Mouse (Mus musculus) brain, embryonic 14.5 days (tissue): Measurements from ENCODE around the gene Tff1. TPM values are rescaled to one million over a fixed set of nuclear protein-coding genes. Genes with fewer than 3 reads are reported as not detected.

Experiments
- DNase-seq: peaks from one replicate; pipeline ENCODE4 v3.0.0-alpha.2; 2011; ENCODE audit warnings: low read depth
- CTCF ChIP-seq: fragments of 200-500 bp; IDR thresholded peaks from 2 replicates; pipeline ENCODE4 v1.5.1; 2012; ENCODE audit warnings: inconsistent platforms, mild to moderate bottlenecking, moderate library complexity, borderline replicate concordance; ENCODE audit not compliant: insufficient read depth, insufficient read length; ENCODE audit errors: extremely low read depth
- POLR2A ChIP-seq: fragments of 200-500 bp; IDR thresholded peaks from 2 replicates; pipeline ENCODE4 v1.6.1; 2012; ENCODE audit warnings: mild to moderate bottlenecking, inconsistent platforms, borderline replicate concordance; ENCODE audit not compliant: poor library complexity, insufficient read depth, insufficient read length, severe bottlenecking; ENCODE audit errors: extremely low read depth
- polyA plus RNA-seq: library from polyadenylated mRNA; depleted of rRNA; stranded (reverse); fragments of >200 nt; gene quantifications from 2 replicates; pipeline ENCODE4 v1.2.3, GENCODE M21; 2012; rRNA removed

Tff1 gene
- polyA plus RNA-seq, result not detected in 2 replicates

- TF ChIP-seq CTCF (no peak), POLR2A (no peak)
- no peak for DNase-seq
Observed at GRCm38 (mm10) chr17:31165127-31165526, at the start of gene Tff1. TSS of gene Tff1 (minus strand) at chr17:31165277.

DNA sequence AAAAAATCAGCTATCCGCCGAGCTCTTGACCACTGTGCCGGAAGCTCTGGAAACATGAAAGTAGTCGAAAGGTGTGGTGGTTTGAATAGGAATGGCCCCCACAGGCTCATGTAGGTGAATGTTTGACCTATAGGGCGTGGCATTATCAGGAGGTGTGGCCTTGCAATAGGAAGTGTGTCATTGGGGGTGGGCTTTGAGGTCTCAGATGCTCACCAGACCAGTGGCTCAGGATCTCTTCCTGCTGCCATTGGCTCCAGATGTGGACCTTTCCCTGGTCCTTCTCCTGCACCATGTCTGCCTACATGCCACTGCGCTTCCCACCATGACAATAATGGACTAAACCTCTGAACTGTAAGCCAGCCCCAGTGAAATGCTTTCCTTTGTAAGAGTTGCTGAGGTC, 46.8 kb upstream of the Tff1 start:
- TF ChIP-seq CTCF (no peak), POLR2A (no peak)
- DNase-seq, result no peak

GRCm38 (mm10) chr17:31210299-31210698, 45.2 kb upstream of the Tff1 start:
- no peak for DNase-seq
- no peak for TF ChIP-seq POLR2A

GRCm38 (mm10) chr17:31209376-31209930, 44.4 kb upstream of the Tff1 start:
- no peak for TF ChIP-seq CTCF
- TF ChIP-seq POLR2A, result no peak
- DNase-seq, result no peak

- no peak for DNase-seq
- TF ChIP-seq CTCF (no peak), POLR2A (no peak)
Observed at GRCm38 (mm10) chr17:31208654-31209053, 43.6 kb upstream of the Tff1 start.

- no peak for DNase-seq
- TF ChIP-seq CTCF, result no peak
- no peak for TF ChIP-seq POLR2A
Observed at GRCm38 (mm10) chr17:31207771-31208334, 42.8 kb upstream of the Tff1 start, which contains the start of gene Ubash3a. TSS of gene Ubash3a (plus strand) at chr17:31207873.

DNA sequence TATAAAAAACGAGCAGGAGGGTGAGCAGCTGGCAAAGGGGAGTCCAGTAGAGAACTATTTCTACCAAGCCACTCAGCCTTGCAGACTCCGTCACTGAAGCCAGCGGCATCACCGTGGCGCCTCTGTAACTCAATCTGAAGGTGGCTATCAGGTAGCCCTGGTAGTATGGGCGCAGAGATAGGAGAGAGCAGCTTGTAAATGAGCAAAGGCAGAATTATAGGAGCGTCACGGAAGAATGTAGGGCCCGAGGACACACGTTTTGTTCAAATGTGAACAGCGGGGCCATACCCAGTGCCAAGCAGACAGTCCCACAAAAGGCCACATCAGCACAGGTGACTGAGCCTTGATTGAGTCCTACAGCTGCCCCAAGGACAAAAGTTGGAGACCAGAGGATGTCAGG, 33.8 kb upstream of the Tff1 start, which contains the start of gene Tmprss3:
Tmprss3 (minus strand) TSS at position 101 of the 400 bp plus-strand sequence.
- TF ChIP-seq POLR2A (no peak), CTCF (no peak)

DNA sequence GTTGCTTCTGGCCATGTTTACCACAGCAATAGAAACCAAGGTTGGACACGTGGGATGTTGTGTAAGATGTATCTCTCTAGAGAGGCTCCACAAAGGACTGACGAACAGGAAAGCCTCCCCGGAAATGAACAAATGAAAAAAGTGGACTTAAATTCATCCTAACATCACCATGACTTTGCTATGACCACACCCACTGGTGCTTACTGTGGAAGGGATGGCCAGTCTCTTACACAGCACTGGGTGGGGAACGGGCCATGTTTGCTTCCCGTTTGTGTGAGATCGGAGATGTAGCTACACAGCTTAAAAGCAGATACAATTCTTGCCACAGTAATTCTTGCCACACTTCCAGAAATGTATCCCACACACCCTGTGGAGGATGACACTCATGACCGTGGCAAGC, 31.2 kb upstream of the Tff1 start:
- TF ChIP-seq POLR2A (no peak), CTCF (no peak)
- DNase-seq, result no peak

More for the DNA sequence above, 33.8 kb upstream of the Tff1 start, which contains the start of gene Tmprss3:
- DNase-seq, result no peak

- TF ChIP-seq CTCF (no peak), POLR2A (no peak)
Observed at GRCm38 (mm10) chr17:31195207-31195606, 30.1 kb upstream of the Tff1 start.

DNA sequence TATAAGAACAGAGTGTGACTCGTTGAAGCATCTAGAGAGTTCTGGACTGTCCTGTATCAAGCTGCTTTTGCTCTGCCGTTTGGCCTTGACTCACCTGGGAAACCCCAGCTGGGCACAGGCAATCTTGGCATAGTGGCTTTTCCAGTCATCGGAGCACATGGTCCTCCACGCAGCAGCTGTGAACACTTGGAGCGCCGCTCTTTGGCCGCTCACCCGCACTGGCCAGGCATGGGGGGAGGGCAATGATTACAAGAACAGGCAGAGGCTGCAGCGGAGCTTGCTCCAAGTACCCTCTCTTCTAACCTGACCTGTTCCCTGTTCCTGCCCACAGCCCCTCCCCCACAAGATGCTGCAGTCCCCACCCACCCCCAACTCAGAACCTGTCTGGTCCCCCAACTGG, 28.3 kb upstream of the Tff1 start:
- DNase-seq, result no peak
- no peak for TF ChIP-seq CTCF
- TF ChIP-seq POLR2A, result no peak

More at GRCm38 (mm10) chr17:31195207-31195606, 30.1 kb upstream of the Tff1 start:
- no peak for DNase-seq

GRCm38 (mm10) chr17:31192663-31193062, 27.6 kb upstream of the Tff1 start:
- DNase-seq, result no peak
- TF ChIP-seq POLR2A (no peak), CTCF (no peak)

GRCm38 (mm10) chr17:31191825-31192224, 26.7 kb upstream of the Tff1 start:
- DNase-seq, result no peak
- no peak for TF ChIP-seq POLR2A
- no peak for TF ChIP-seq CTCF

DNA sequence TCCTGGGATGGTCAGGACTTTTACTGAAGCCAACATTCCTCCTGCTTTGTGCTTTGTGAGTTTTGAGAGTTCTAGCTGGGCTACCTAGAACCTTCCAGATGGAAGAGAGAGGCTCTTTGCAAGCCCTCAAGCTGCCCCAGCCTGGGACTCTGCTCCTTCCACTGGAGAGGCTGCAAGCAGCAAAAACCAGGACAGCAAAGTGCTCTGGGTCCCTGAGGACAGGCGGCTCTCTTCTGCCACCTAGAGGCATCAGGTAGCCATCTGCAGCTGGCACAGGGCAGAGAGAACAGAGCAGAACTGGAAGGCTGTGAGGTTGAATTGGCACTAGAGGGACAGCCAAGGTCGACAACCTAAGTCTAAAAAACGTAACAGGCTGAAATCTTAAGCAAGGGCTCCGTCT, 22.3 kb upstream of the Tff1 start:
- TF ChIP-seq POLR2A (no peak), CTCF (peak; percentile 87)
- DNase-seq, result peak; percentile 79
